Mouse (Mus musculus) gastrocnemius, adult 2 months (tissue): ENCODE measurements around the gene Prap1. TPM values are rescaled to one million over a fixed set of nuclear protein-coding genes. Genes with fewer than 3 reads are reported as not detected.

Experiments used
- DNase-seq: peaks from one replicate; pipeline ENCODE4 v3.0.0; 2022
- H3K27ac ChIP-seq: fragments of 200-600 bp; 2 replicates; pipeline ENCODE4 v1.8.1; 2022; ENCODE audit warnings: mild to moderate bottlenecking
- H3K4me3 ChIP-seq: fragments of 200-600 bp; 2 replicates; pipeline ENCODE4 v1.8.1; 2022; ENCODE audit warnings: mild to moderate bottlenecking, moderate library complexity
- CTCF ChIP-seq: fragments of 200-600 bp; IDR thresholded peaks from 2 replicates; pipeline ENCODE4 v1.8.1; 2022; ENCODE audit warnings: antibody characterized with exemption, mild to moderate bottlenecking, moderate library complexity
- intact Hi-C: fragments of 180-260 bp; cut with DNase I; formaldehyde crosslinking; loops from one replicate; pipeline ENCODE4 v1.15.1; 2025
- long read RNA-seq, 2 experiments: library from polyadenylated mRNA; stranded (forward); transcript quantifications; one replicate each; pipeline ENCODE4 v2.0.0; 2021
- total RNA-seq, 2 experiments: library from RNA; stranded (reverse); gene quantifications; 2 replicates each; pipeline ENCODE4 v1.2.3; 2021

The Prap1 gene
- total RNA-seq = not detected
- long read RNA-seq, experiment 1 = 0 reads
- long read RNA-seq, experiment 2 = 0 reads

GRCm38 (mm10) chr7:140092924-140093528 lies at the start of gene Prap1:
Prap1 (plus strand) TSS chr7:140093395.
- intact Hi-C loops = no loop called here
- DNase-seq = no peak
- Histone ChIP-seq H3K4me3 (no peak within 1 kb of the TSS), H3K27ac (no peak within 1 kb of the TSS)
- TF ChIP-seq CTCF = no peak

DNA sequence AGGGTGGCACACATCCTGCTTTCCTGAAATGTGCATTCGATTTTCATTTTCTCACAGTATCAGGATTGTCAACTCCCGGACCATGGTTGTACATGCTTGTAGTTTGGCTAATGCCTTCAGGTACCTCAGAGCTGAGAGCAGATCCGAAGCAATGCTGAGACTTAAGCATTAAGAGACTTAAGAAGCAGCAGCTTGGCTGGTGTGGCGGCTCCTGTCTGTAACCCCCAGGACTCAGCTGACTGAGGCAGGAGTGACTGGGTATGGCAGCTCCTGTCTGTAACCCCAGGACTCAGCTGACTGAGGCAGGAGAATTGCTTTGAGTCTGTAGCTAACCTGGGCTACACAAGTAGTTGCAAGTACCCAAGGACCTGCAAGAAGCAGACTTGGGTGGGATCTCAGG lies 47.6 kb upstream of the Prap1 start:
- intact Hi-C loops = no loop called here
- Histone ChIP-seq H3K4me3 (no peak overlapping the region), H3K27ac (no peak overlapping the region)
- no peak for TF ChIP-seq CTCF
- DNase-seq = no peak

DNA sequence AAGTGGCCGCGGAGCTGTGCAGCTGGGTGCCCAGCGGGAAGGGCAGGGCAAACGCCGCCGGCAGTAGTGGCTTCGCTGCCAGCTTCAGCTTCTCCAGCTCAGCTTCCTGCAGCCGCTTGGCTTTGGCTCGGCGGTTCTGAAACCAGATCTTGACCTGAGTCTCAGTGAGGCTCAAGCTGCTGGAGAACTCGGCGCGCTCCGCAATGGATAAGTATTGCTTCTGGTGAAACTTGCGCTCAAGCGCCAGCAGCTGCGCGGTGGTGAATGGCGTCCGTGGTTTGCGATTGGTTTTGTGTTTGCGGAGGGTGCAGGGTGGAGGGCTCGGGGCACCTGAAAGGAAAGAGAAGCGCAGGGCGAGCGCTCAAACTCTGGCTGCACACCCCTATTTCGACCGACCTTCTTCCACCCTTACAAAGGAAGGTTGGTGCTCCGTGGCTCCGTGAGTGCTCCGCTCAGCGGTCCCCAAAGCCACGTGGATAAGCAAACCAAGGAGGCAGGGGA lies 45.3 kb upstream of the Prap1 start:
- peak overlapping the region; percentile 70 for H3K4me3 ChIP-seq
- intact Hi-C loops = no loop called here
- no peak for TF ChIP-seq CTCF
- no peak overlapping the region for H3K27ac ChIP-seq
- peak; percentile 76 for DNase-seq

- intact Hi-C loops = no loop called here
- Histone ChIP-seq H3K4me3 (peak within 1 kb of the TSS; percentile 70), H3K27ac (no peak within 1 kb of the TSS)
- TF ChIP-seq CTCF = no peak
- DNase-seq = no peak
Measured at GRCm38 (mm10) chr7:140048361-140049114, 44.7 kb upstream of the Prap1 start, which contains the start of gene Msx3. Msx3 (minus strand) TSS chr7:140049089.

DNA sequence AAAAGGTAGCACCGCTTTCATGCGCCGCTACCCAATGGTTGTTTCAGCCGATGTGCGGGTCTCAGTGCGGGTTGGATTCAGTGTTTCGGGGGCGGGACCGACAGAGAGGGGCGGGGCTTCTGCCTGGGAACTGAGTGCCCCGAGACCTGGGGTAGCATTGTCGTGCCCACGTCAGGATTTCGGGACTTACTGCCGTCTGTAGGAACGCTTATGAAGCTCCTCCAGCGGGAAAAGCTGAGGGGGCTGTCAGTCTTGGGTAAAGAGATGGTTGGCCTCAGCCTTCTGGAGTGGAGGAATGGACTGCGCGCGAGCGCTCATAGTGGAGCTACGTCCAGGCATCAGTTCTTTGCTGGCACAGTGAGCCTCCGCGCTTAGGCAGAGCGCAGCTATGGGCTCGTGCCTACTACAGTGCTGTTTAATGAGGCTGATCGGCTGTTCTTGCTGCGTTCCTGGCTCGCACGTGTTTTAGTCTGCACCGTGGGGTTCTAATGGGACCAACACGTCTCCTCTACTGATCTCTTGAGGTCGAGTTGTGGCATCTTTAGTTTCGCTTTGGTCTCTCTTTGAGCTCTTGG lies 44.0 kb upstream of the Prap1 start:
- peak; percentile 27 for DNase-seq
- no peak for TF ChIP-seq CTCF
- Histone ChIP-seq H3K27ac (no peak overlapping the region), H3K4me3 (peak overlapping the region; percentile 70)
- intact Hi-C loops = no loop called here

- Histone ChIP-seq H3K27ac (no peak overlapping the region), H3K4me3 (no peak overlapping the region)
- TF ChIP-seq CTCF = no peak
- intact Hi-C loops = no loop called here
- no peak for DNase-seq
Measured at GRCm38 (mm10) chr7:140054124-140054523, 39.1 kb upstream of the Prap1 start.

DNA sequence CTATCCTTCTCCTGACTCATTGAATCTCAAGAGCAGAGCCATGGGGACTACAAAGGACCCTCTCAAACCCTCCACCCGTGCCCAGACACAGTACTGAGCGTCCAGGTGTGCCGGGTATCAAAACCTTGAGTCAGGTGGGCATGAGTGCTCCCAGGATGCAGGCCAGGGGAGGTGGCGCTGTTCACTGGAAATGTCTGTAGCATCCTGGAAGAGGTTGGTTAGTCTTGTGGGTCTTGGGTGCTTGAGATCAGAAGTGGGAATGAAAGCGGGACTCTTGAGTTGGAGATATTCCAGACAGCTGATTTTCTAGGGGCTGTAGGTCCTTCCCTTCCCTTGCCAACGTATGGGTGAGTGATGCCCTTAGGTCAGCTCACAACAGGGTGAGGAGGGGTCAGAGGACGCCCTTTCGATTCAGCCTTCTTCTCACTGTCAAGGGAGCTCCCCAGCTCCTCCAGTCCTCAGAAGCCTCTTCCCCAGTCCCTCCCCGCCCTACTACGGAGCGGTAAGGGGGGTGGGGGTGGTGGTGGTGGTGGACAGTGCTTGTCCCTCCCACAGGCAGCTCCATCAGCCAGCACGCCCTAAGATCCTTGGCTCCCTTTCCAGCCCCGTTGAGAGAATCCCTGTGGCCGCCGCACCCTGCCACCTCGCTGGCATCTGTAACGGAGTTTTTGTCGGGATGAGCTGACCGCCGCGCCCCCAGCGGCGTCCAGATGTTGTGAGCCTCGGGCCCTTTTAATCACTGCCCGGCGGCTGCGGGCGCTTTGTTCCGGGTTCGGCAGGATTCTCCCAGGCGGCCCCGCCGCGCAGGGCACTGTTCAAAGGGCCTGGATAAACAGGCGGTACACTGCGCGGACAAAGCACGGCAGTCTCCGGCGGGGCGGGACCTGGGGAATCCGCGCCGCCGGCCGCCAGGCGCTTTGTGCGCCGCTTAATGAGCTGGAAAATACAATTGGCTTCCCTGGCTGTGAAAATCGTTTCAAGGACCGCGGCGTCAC lies 35.5 kb upstream of the Prap1 start:
- DNase-seq = no peak
- TF ChIP-seq CTCF = no peak
- Histone ChIP-seq H3K27ac (no peak overlapping the region), H3K4me3 (peak overlapping the region; percentile 65)
- intact Hi-C loops = no loop called here

- intact Hi-C loops = no loop called here
- Histone ChIP-seq H3K27ac (no peak overlapping the region), H3K4me3 (peak overlapping the region; percentile 65)
- no peak for TF ChIP-seq CTCF
- DNase-seq = no peak
Measured at GRCm38 (mm10) chr7:140058528-140058927, 34.7 kb upstream of the Prap1 start.

GRCm38 (mm10) chr7:140059601-140060000 lies 33.6 kb upstream of the Prap1 start:
- no peak for DNase-seq
- TF ChIP-seq CTCF = no peak
- no peak overlapping the region for H3K4me3 ChIP-seq
- intact Hi-C loops = no loop called here
- no peak overlapping the region for H3K27ac ChIP-seq

DNA sequence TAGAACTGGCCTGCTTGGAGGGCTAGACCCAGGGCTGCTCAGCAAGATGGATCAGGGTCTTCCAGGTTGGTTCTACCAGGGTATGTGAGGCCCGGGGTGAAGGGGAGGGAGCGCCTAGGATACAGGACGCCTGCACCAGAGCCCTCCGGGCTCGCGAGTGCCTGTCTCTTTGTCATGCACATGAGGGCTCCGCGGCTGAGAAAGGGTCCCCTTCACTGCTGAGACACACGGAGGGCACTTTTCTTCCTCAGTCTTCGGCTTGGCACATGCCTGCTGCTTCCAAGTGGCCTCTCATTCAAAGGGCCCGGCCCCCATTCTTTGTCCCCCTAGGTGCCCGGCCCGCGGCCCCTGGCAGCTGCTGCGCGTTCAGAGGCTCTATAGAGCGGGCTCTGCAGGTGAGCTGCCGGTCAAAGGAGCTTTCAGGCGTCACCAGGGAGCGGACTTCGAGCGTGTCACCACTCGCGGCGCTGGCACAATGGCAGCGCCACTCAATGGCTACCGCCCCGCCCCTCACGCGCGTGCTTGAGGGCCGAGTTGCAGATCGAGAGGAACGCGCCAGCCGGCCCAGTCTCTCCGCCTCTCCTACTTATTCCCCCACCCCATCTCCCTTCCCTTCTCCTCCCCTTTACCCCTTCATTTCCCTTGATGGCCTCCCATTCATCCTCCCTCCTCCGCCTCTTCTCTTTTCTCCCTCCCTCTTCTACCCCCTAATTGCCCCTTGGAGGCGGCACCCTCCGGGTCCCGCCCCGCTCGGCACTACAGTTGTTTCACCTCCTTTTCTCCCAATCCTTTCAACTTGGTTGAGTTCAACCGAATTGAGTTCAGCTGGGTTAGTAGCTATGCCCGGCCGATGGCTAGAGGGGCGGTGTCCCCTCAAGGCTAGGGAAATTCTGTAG lies 32.0 kb upstream of the Prap1 start:
- peak overlapping the region; percentile 58 for H3K4me3 ChIP-seq
- H3K27ac ChIP-seq = no peak overlapping the region
- intact Hi-C loops = loop anchor here (1.0 to 10.0 kb wide), 2 partner anchors 90 to 156 kb away; no protein-coding TSS in a partner anchor
- DNase-seq = peak; percentile 36
- no peak for TF ChIP-seq CTCF

DNA sequence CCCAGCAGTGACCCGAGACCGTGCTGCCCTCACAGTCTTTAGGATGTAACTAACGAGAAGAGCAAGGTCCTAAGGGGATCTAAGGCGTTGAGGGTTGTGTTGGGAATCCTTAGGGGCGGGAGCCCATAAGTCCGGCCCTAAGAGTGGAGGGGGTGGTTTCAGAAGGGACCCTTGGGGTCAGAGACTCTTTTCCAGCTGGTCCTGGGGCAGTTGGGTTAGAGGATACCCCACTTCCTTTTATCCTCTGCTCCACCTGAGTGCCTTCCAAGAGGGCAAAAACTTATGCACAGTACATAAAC lies 31.4 kb upstream of the Prap1 start:
- Histone ChIP-seq H3K4me3 (no peak overlapping the region), H3K27ac (no peak overlapping the region)
- no peak for DNase-seq
- TF ChIP-seq CTCF = no peak
- intact Hi-C loops = loop anchor here (10.0 kb wide), 1 partner anchor 157 kb away; no protein-coding TSS in a partner anchor
